Mouse (Mus musculus): Measurements from ENCODE around the gene Tubb3.

GRCm38 (mm10) chr8:123387041-123387440 lies 24.2 kb upstream of the Tubb3 start:
- no peak for TF ChIP-seq CTCF (IDR thresholded peaks at IDR 0.05; ENCODE audit: low read depth)
- no peak for TF ChIP-seq EP300 (optimal IDR thresholded peaks at IDR 0.05)
